Mouse (Mus musculus): ENCODE measurements around the gene Osbpl2. TPM values are rescaled to one million over a fixed set of nuclear protein-coding genes. Genes with fewer than 3 reads are reported as not detected.

The Osbpl2 gene
- total RNA-seq, 2 experiments from 2014 or later: 53.2 to 54.4 TPM

- no peak for DNase-seq (ENCODE audit: low spot score in 2 of 2)
Measured at GRCm38 (mm10) chr2:180104659-180105377, 14.3 kb upstream of the Osbpl2 start.

DNA sequence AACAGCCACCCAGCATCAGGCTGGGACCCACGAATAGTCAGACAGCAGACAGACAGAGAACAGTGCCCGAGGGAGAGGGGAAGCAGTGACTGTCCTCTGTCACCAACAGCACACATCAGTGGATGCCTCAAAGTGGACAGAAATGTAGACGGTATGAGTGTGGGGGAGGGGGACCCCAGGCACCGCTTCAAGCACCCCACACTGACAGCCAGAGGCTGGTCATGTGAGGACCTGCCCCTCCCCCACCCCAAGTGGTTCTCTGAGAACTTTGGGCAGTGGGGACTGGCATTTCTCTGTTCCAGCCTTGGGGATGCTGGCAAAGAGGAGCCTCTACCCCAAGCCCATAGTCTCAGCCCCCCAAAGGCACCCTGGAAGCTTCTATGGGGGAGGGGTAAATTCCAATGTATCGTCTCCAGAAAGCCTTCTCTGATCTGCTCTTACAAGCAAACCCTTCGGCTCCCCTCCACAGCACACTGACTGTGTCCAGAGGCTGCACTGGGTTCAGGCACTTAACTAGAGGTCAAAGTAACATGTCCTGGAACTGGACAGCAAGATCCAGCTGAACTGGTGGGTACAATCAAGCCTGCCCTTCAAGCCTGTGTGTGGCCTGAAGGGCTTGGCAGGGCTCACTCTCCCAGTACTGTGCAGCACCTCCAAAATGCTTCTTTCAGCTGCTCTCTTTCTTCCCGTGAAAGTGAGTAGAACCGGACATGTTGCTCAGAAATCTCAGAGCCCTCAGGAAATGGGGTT is 13.5 kb upstream of the Osbpl2 start:
- DNase-seq (ENCODE audit: low spot score in 2 of 2): no peak

DNA sequence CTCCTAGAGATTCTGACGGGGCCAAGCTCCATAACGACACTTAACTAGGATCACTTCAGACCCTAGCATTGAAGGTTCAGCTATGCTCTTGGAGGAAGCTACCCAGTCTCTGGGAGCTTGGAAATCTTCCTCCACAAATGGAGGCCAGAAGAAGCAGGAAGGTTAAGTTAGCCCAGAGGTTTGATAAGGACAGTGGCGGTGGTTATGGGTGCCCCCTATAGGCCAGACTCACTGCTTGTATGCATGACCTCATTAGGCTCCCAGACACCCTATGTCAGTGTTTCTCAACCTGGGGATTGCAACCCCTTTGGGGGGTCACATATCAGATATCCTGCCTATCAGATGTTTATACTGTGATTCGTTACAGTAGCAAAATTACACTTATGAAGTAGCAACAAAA is 12.0 kb upstream of the Osbpl2 start:
- no peak for DNase-seq (ENCODE audit: low spot score in 2 of 2)

- no peak for DNase-seq (ENCODE audit: low spot score in 2 of 2)
Measured at GRCm38 (mm10) chr2:180108285-180108684, 10.8 kb upstream of the Osbpl2 start.

- DNase-seq (ENCODE audit: low spot score in 2 of 2): peak; percentile 78 to 80
Measured at GRCm38 (mm10) chr2:180113909-180114890, 4.9 kb upstream of the Osbpl2 start.

- no peak for DNase-seq (ENCODE audit: low spot score in 2 of 2)
Measured at GRCm38 (mm10) chr2:180115279-180115678, 3.8 kb upstream of the Osbpl2 start.

DNA sequence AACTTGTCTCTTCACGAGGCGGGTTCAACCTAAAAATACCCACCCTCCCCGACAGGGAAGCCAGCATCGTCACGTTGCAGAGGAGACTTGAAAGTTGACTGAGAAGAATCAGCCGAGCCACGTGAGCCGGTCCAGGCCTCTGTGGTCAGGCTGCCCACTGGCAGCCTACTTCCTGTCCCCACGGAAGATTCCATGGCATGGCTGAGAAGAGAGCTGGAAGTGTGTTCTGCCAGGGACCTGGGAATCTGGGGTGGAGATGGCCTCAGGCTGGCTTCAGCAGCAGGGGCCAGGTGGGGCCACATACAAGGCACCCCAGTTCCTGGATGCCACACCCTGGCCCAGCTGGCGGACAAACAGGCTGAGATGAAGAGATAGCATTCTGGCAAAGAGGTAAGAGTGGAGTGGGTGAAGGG is 3.0 kb upstream of the Osbpl2 start:
- no peak for DNase-seq (ENCODE audit: low spot score in 2 of 2)

GRCm38 (mm10) chr2:180116741-180117484 is 2.2 kb upstream of the Osbpl2 start:
- DNase-seq (ENCODE audit: low spot score in 2 of 2): no peak

- peak; percentile 51 to 61 for DNase-seq (ENCODE audit: low spot score in 2 of 2)
Measured at GRCm38 (mm10) chr2:180117485-180118194, 1.5 kb upstream of the Osbpl2 start.

DNA sequence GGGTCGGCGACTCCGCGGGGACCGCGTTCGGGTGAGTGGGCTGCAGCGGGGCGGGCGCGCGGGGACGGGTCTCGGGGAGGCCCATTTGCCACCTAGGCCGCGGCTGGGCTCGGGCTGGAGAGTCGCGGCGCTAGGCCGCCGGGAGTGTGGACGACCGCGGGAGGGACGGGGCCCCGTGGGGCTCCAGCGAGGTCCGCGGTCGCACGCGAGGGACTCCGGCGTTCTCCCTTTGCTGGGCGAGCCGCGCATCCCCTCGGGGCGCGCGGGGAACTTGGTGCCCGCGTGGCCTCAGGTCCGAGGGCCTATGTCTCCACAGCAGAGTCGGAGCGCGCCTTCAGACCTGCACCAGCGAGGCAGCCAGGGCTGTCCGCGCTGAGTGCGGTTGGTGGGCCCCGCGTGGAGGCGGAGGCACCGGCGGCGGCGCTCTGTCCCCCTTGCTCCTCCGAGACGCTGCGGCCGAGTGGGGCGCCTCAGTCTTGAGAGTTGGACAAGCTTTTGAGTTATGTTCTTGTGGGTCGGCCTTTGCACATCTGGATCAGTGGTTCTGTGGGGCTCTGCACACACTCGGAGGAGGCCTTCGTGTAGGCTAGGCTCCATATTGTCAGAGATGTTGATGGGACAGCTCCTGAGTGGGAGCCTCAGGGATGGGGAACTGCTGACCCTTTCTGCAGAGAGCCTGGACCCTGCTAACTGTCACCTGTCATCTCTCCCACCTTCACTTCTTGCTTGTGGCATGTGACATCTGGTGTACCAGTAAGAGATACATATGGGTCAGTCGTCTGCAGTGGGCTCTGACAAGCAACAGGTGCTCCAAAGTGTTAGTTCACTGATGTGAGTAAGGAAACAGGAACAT is 559 bp downstream of the Osbpl2 start:
- no peak for DNase-seq (ENCODE audit: low spot score in 2 of 2)

- DNase-seq (ENCODE audit: low spot score in 2 of 2): no peak
Measured at GRCm38 (mm10) chr2:180120292-180120761, 1.2 kb downstream of the Osbpl2 start.

GRCm38 (mm10) chr2:180124192-180124591 is 5.1 kb downstream of the Osbpl2 start:
- DNase-seq (ENCODE audit: low spot score in 2 of 2): no peak

DNA sequence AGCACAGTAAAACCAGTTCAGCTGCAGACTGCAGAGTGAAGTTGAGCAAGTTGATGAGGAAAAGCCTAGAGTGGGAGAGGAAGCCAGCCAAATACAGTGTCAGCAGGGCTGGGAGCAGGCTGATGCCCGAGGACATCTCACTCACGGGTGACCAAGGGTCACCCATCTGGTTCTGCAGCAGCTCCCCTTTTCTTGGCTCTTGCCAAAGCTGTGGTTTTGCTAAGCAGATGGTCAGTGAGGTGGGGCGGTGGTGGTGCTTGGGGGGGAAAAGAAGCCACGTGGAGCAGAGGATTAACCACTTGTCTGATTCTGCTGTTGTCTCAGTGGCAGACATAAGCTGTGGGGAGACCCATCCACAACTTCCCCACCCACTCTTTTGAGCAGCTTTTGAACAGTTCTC is 7.1 kb downstream of the Osbpl2 start:
- no peak for DNase-seq (ENCODE audit: low spot score in 2 of 2)

GRCm38 (mm10) chr2:180127675-180128074 is 8.6 kb downstream of the Osbpl2 start:
- no peak for DNase-seq (ENCODE audit: low spot score in 2 of 2)

DNA sequence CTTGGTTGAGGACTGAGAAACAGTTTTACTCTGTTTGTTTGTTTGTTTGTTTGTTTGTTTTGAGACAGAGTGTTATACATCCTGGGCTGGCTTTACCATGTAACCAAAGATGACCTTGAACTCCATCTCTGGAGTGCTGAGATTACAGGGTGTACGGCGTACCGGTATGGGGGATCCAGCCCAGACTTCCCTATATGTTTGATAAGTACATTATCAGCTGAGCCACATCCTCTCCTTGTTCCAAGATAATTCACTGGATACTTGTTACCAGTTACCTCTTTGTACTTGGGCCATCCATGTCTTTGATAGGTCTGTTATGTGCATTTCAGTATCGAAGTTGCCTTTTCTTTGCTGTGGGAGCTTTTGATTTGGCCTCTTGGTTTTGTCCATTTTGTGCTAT is 14.1 kb downstream of the Osbpl2 start:
- DNase-seq (ENCODE audit: low spot score in 2 of 2): no peak

DNA sequence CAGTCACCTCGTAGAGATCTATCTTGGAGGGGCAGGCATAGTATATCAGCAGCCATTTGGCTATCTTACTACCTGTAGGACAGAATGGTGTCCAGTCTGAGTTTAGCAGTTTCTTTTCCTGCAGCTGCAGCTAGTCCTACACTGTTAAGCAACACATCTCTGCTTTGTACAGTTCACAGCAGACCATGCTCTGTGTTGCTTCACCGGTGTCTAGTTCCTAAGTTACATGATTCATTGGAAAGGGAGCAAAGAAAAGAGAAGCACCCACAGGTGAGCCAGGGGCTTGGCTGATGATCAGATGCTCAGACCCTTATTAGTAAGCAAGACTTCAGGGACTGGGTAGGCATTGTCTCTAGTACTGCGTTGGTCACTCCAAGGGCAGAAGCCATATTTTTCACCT is 14.8 kb downstream of the Osbpl2 start:
- DNase-seq (ENCODE audit: low spot score in 2 of 2): no peak

DNA sequence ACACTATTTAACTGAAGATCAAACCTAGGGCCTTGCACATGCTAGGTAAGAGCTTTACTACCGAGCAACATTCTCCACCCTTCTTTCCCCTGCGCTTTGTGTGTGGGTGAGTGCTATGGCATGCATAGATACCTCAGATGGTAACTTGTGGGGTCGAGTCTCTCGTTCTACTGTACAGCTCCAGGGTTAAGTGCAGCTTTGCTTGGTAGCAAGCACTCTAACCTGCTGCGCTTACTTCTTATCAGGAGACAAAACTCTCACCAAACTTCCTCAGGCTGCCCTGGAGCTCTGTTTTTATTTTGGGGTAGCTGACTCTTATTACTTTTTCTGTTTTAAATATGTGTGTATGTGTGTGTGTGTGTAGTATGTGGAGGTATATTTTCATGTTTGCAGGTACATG is 16.3 kb downstream of the Osbpl2 start:
- DNase-seq (ENCODE audit: low spot score in 2 of 2): no peak

DNA sequence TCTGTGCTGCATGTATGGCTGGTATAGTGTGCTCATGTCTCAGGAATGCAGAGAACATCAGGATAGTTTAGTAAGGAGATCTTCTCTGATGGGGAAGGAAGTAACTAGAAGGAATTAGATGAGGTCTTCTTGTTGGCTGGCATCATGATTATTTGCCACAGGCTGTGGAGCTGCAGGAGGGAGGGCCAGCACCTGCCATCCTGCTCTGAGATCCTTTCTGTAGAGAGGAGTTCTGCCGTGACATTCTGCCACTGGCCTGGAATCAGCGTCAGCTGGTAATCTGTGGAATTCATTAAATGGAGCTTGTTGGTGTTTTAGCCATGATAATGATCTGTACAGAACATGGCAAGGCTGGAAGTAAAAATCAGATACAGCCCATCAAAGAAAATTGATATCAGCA is 27.0 kb downstream of the Osbpl2 start:
- DNase-seq (ENCODE audit: low spot score in 2 of 2): no peak

DNA sequence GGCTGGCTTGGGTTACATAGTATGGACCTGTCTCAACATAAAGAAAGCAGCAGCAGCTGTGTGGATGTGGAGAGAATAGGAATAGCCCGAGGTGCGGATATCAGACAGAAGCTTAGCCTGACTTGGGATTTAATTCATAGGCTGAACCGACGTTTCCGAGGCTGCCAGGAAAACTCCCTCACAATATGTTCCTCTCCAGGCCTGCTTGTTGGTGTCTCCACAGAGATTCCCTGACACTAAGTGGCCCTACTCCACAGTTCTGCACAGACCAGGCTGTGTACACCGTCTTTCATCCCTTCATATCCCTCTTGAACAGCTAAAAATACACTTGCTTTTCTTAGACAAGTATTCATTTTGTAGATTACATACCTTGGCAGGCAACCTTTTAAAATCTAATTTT is 28.3 kb downstream of the Osbpl2 start:
- DNase-seq (ENCODE audit: low spot score in 2 of 2): no peak

All from layer of hippocampus, postnatal 10 days (tissue).